Mouse (Mus musculus): ENCODE measurements around the gene Man2b2.

The Man2b2 gene

GRCm38 (mm10) chr5:36829913-36830879 lies at the start of gene Man2b2:
Gene Man2b2, minus strand, starts transcription at chr5:36830653.
- peak; percentile 85 for DNase-seq (ENCODE audit: low read depth, low spot score)

GRCm38 (mm10) chr5:36878801-36879200 lies 48.3 kb upstream of the Man2b2 start:
- no peak for DNase-seq (ENCODE audit: low read depth, low spot score)

GRCm38 (mm10) chr5:36877641-36878040 lies 47.2 kb upstream of the Man2b2 start:
- no peak for DNase-seq (ENCODE audit: low read depth, low spot score)

- peak; percentile 12 for DNase-seq (ENCODE audit: low read depth, low spot score)
Measured at GRCm38 (mm10) chr5:36876777-36877396, 46.4 kb upstream of the Man2b2 start.

- no peak for DNase-seq (ENCODE audit: low read depth, low spot score)
Measured at GRCm38 (mm10) chr5:36875956-36876355, 45.5 kb upstream of the Man2b2 start.

- no peak for DNase-seq (ENCODE audit: low read depth, low spot score)
Measured at GRCm38 (mm10) chr5:36870916-36871315, 40.5 kb upstream of the Man2b2 start.

- DNase-seq (ENCODE audit: low read depth, low spot score) = peak; percentile 21
Measured at GRCm38 (mm10) chr5:36869578-36870236, 39.3 kb upstream of the Man2b2 start.

GRCm38 (mm10) chr5:36869186-36869577 lies 38.7 kb upstream of the Man2b2 start:
- no peak for DNase-seq (ENCODE audit: low read depth, low spot score)

GRCm38 (mm10) chr5:36868266-36869090 lies 38.0 kb upstream of the Man2b2 start, which contains the start of gene Ppp2r2c:
Gene Ppp2r2c, plus strand, starts transcription at chr5:36868513.
- DNase-seq (ENCODE audit: low read depth, low spot score) = no peak

GRCm38 (mm10) chr5:36867561-36867960 lies 37.1 kb upstream of the Man2b2 start:
- no peak for DNase-seq (ENCODE audit: low read depth, low spot score)

- no peak for DNase-seq (ENCODE audit: low read depth, low spot score)
Measured at GRCm38 (mm10) chr5:36866701-36867250, 36.3 kb upstream of the Man2b2 start.

GRCm38 (mm10) chr5:36861084-36861483 lies 30.6 kb upstream of the Man2b2 start:
- peak; percentile 46 for DNase-seq (ENCODE audit: low read depth, low spot score)

GRCm38 (mm10) chr5:36857546-36857945 lies 27.1 kb upstream of the Man2b2 start:
- DNase-seq (ENCODE audit: low read depth, low spot score) = no peak

- DNase-seq (ENCODE audit: low read depth, low spot score) = no peak
Measured at GRCm38 (mm10) chr5:36856529-36856928, 26.1 kb upstream of the Man2b2 start.

- DNase-seq (ENCODE audit: low read depth, low spot score) = no peak
Measured at GRCm38 (mm10) chr5:36855180-36855579, 24.7 kb upstream of the Man2b2 start.

- DNase-seq (ENCODE audit: low read depth, low spot score) = no peak
Measured at GRCm38 (mm10) chr5:36851572-36851971, 21.1 kb upstream of the Man2b2 start.

- DNase-seq (ENCODE audit: low read depth, low spot score) = no peak
Measured at GRCm38 (mm10) chr5:36844490-36844889, 14.0 kb upstream of the Man2b2 start.

- DNase-seq (ENCODE audit: low read depth, low spot score) = no peak
Measured at GRCm38 (mm10) chr5:36841701-36842100, 11.2 kb upstream of the Man2b2 start.

GRCm38 (mm10) chr5:36840092-36840491 lies 9.6 kb upstream of the Man2b2 start:
- no peak for DNase-seq (ENCODE audit: low read depth, low spot score)

GRCm38 (mm10) chr5:36839602-36840001 lies 9.1 kb upstream of the Man2b2 start:
- no peak for DNase-seq (ENCODE audit: low read depth, low spot score)

- DNase-seq (ENCODE audit: low read depth, low spot score) = no peak
Measured at GRCm38 (mm10) chr5:36839032-36839431, 8.6 kb upstream of the Man2b2 start.

Data from ES-CJ7 (cell line).